Mouse (Mus musculus): ENCODE measurements around the gene Orc1.

- TF ChIP-seq POLR2A (IDR thresholded peaks at IDR 0.05; ENCODE audit: insufficient read depth, low read depth, low read length): peak; percentile 97
- no peak for TF ChIP-seq CTCF (IDR thresholded peaks at IDR 0.05; ENCODE audit: insufficient read depth, low read depth, low read length)
These were observed 40.5 kb downstream of the Orc1 start, which contains the start of gene Cc2d1b for GRCm38 (mm10) chr4:108619587-108620341.
